Mouse (Mus musculus) small intestine, adult 2 months (tissue): ENCODE measurements around the gene Rxrb.

Experiments used
- CTCF ChIP-seq: fragments of 200-500 bp; IDR thresholded peaks from 2 replicates; pipeline ENCODE4 v1.5.1; 2012; ENCODE audit warnings: low read depth, mild to moderate bottlenecking, control low read depth, inconsistent platforms, low read length, moderate library complexity, mixed read lengths; ENCODE audit not compliant: insufficient replicate concordance, insufficient read length; ENCODE audit errors: extremely low read depth
- POLR2A ChIP-seq: fragments of 200-500 bp; IDR thresholded peaks from 2 replicates; pipeline ENCODE4 v1.6.1; 2012; ENCODE audit warnings: low read depth, mild to moderate bottlenecking, control low read depth, inconsistent platforms, low read length, moderate library complexity

DNA sequence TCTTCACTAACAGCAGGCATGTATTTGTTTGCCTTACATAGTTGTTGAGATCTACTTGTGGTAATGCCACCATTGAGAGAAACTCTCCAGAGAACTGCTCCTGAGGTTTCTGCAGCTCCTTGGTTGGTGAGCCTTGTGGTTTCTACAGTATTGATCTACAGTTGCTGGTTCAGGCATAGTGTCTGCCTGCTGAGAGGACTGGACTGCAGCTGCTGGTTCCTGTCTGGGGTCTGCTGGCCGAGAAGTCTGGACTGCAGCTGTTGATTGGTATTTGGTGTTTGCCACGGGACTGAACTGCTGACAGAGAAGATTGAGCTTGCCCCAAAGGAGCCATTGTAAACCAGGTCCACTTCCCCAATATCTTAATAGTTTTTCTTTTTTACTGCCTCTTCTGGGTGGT lies 25.0 kb upstream of the Rxrb start:
- no peak for TF ChIP-seq POLR2A
- TF ChIP-seq CTCF = no peak
